9 mouse cellular contexts compared by ENCODE assay signal in the genomic region with DNA sequence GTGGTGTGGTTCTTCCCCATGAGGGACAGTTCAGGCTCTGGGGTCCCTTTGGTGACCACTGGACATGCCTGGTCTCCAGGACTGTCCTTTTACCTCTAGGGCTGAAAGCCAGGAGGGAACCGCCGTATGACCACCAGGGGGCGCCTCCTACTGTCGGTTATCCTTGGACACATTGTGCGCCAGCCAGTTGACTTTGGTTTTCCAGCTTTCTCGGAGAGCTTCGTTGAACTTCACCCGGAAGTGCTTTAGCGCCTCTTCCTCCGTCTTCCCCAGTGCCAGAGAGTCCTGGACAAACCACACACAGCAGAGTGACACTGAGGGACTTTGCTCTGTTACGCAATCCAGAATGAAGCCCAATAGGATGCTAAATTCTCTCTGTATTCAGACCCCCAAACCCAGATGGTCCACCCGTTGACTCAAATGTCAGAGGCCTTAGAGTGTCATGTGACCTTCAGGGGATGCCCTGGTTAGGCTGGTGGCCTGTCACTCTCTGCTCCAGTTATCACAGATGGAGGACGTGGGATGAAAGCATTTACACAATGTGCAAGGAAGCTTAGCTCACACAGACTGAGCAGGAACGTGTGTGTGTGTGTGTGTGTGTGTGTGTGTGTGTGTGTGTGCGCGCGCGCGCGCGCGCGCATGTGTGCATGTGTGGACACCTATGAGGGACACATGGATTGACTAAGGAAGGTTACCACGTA. TPM values are rescaled to one million over a fixed set of nuclear protein-coding genes. Genes with fewer than 3 reads are reported as not detected.
DNase-seq lines count a peak whose midpoint lies in the region; ATAC-seq lines count a peak whose summit lies in the region.
"Had no signal": no experiment of that assay in that cellular context is flagged by ENCODE, and none has a peak within 500 bp of the region (broad histone marks: within the 10 kb centered on the region; RNA-seq: fewer than 3 reads in every experiment).

No protein-coding gene starts in this region.

- no peaks in the 10 kb centered on the region for H3K9me3 ChIP-seq in heart, embryonic 11.5 days (replicated peaks; ENCODE audit: control insufficient read depth, low read length)
- no peaks in the 10 kb centered on the region for H3K9me3 ChIP-seq in limb, embryonic 11.5 days (ENCODE audit: control insufficient read depth, low read length)
- H3K9me3 ChIP-seq: midbrain, embryonic 12.5 days had no signal

- no peak overlapping the region for H3K27ac ChIP-seq in heart, embryonic 11.5 days (ENCODE audit: low read depth, low read length)
- H3K27ac ChIP-seq in limb, embryonic 11.5 days (replicated peaks; ENCODE audit: low read depth, low read length) = no peak overlapping the region
- H3K27ac ChIP-seq: midbrain, embryonic 12.5 days had no signal

- no peaks in the 10 kb centered on the region; the same call in 1 of the 2 replicates for H3K4me1 ChIP-seq in heart, embryonic 11.5 days (ENCODE audit: control insufficient read depth, insufficient read depth, low read length)
- H3K4me1 ChIP-seq in limb, embryonic 11.5 days (ENCODE audit: control insufficient read depth, insufficient read depth, low read length) = no peaks in the 10 kb centered on the region
- H3K4me1 ChIP-seq: midbrain, embryonic 12.5 days had no signal

- peak; percentile 72 to 88 for DNase-seq in heart, adult 18-20 months
- peak; percentile 72 for DNase-seq in cerebellum, adult 11-12 months
- peak; percentile 63 to 71 for DNase-seq in frontal cortex, postnatal 25 days (ENCODE audit: low spot score in 2 of 2)
- peak; percentile 78 for DNase-seq in kidney, adult 18-20 months
- DNase-seq in limb, embryonic 11.5 days (ENCODE audit: low spot score) = peak; percentile 81
- peak; percentile 63 to 68 for DNase-seq in natural killer cell, adult 2 months (ENCODE audit: low spot score in 2 of 2)
- DNase-seq in testis, postnatal 10 days (ENCODE audit: low spot score) = peak; percentile 95

- H3K4me3 ChIP-seq in heart, embryonic 11.5 days (ENCODE audit: low read depth, low read length) = no peak overlapping the region
- no peak overlapping the region for H3K4me3 ChIP-seq in limb, embryonic 11.5 days (ENCODE audit: low read depth, low read length)
- H3K4me3 ChIP-seq: midbrain, embryonic 12.5 days had no signal

- no peak overlapping the region for H3K9ac ChIP-seq in heart, embryonic 11.5 days (ENCODE audit: low read depth, low read length)
- H3K9ac ChIP-seq in limb, embryonic 11.5 days (ENCODE audit: low read length) = no peak overlapping the region
- H3K9ac ChIP-seq: midbrain, embryonic 12.5 days had no signal

- ATAC-seq in heart, embryonic 11.5 days (replicated peaks; ENCODE audit: insufficient number of reproducible peaks, low FRiP score, low TSS enrichment) = no peak
- no peak for ATAC-seq in limb, embryonic 11.5 days (ENCODE audit: insufficient number of reproducible peaks, low FRiP score, low TSS enrichment, low read depth)

- no peaks in the 10 kb centered on the region for H3K27me3 ChIP-seq in heart, embryonic 11.5 days (ENCODE audit: control insufficient read depth, insufficient read depth, low read length)
- H3K27me3 ChIP-seq in limb, embryonic 11.5 days (ENCODE audit: control insufficient read depth, insufficient read depth, low read length) = no peaks in the 10 kb centered on the region
- H3K27me3 ChIP-seq: midbrain, embryonic 12.5 days had no signal

- 68% methylated on average over 24 of the region's 24 CpGs for WGBS in heart, embryonic 11.5 days (ENCODE audit: insufficient replicate concordance)
- 78% methylated on average over 24 of the region's 24 CpGs for WGBS in limb, embryonic 11.5 days

- no peak overlapping the region for H3K4me2 ChIP-seq in heart, embryonic 11.5 days
- H3K4me2 ChIP-seq in limb, embryonic 11.5 days (ENCODE audit: low read depth, severe bottlenecking) = no peak overlapping the region
- H3K4me2 ChIP-seq: midbrain, embryonic 12.5 days had no signal

- peaks cover 10% of the 10 kb centered on the region; the same call in 1 of the 2 replicates for H3K36me3 ChIP-seq in heart, embryonic 11.5 days (ENCODE audit: control insufficient read depth, insufficient read depth, low read length)
- peaks cover 15% of the 10 kb centered on the region for H3K36me3 ChIP-seq in limb, embryonic 11.5 days (ENCODE audit: control insufficient read depth, insufficient read depth, low read length)

RNA-seq across cellular contexts. Expression of gene Pik3cd, which starts 51.7 kb away (rescaled TPM):
- total RNA-seq in heart, adult 18-20 months (2021) = 1 to 10 TPM; 3.5 to 5.6 TPM
- 2.3 and 3.2 TPM in 2 replicates for polyA plus RNA-seq in heart, embryonic 11.5 days (2014; fragmentation: Nextera tagmentation; extraction: Ambion mirVana)
- polyA plus RNA-seq in limb, embryonic 11.5 days (2014; fragmentation: Nextera tagmentation; extraction: Ambion mirVana) = 2.7 and 2.9 TPM in 2 replicates
